Mouse (Mus musculus) lung, embryonic 16.5 days (tissue): Measurements from ENCODE around the gene Cstf3. TPM values are rescaled to one million over a fixed set of nuclear protein-coding genes. Genes with fewer than 3 reads are reported as not detected.

Experiments
- ATAC-seq: fragments of 200-750 bp; cut with Nextera tagmentation; 2 replicates; pipeline ENCODE4 v1.8.0; 2017; ENCODE audit warnings: low read depth, mild to moderate bottlenecking, moderate library complexity
- H3K27ac ChIP-seq: fragments of 300-500 bp; sonication (generic); 2 replicates; pipeline ENCODE4 v1.5.1; 2014; ENCODE audit warnings: mild to moderate bottlenecking, control low read depth, low read length
- H3K27me3 ChIP-seq: fragments of 300-500 bp; sonication (generic); 2 replicates; pipeline ENCODE4 v1.6.1; 2014; ENCODE audit warnings: low read depth, low read length, mixed read lengths; ENCODE audit not compliant: control insufficient read depth, insufficient read depth
- H3K36me3 ChIP-seq: fragments of 300-500 bp; sonication (generic); 2 replicates; pipeline ENCODE4 v1.6.1; 2014; ENCODE audit warnings: low read length; ENCODE audit not compliant: control insufficient read depth, insufficient read depth
- H3K4me1 ChIP-seq: fragments of 300-500 bp; sonication (generic); replicated peaks from 2 replicates; pipeline ENCODE4 v1.6.1; 2014; ENCODE audit warnings: low read length, mixed read lengths; ENCODE audit not compliant: control insufficient read depth, insufficient read depth
- H3K4me2 ChIP-seq: fragments of 300-500 bp; sonication (generic); 2 replicates; pipeline ENCODE4 v1.6.1; 2014; ENCODE audit warnings: low read depth, low read length, control low read depth
- H3K4me3 ChIP-seq: fragments of 300-500 bp; sonication (generic); 2 replicates; pipeline ENCODE4 v1.5.1; 2014; ENCODE audit warnings: mild to moderate bottlenecking, low read length, control low read depth
- H3K9ac ChIP-seq: fragments of 300-500 bp; sonication (generic); 2 replicates; pipeline ENCODE4 v1.6.1; 2014; ENCODE audit warnings: low read length, control low read depth
- H3K9me3 ChIP-seq: fragments of 300-500 bp; sonication (generic); 2 replicates; pipeline ENCODE4 v1.6.1; 2016; ENCODE audit warnings: low read length; ENCODE audit not compliant: control insufficient read depth
- WGBS: fragments of 180-500 bp; shearing (Covaris S2); extraction: QIAGEN DNeasy Blood & Tissue Kit; methylation state at CpG from one replicate; pipeline ENCODE4 v1.1.7; 2014; 5-methylcytosine and 5-hydroxymethylcytosine counted together
- polyA plus RNA-seq: library from polyadenylated mRNA; unstranded; fragments of >200 nt; fragmentation: Nextera tagmentation; extraction: Ambion mirVana; gene quantifications from 2 replicates; pipeline ENCODE4 v1.2.1, GENCODE M21; 2015

Cstf3 gene
- polyA plus RNA-seq, 1 experiment from 2014 or later: 60.5 TPM

DNA sequence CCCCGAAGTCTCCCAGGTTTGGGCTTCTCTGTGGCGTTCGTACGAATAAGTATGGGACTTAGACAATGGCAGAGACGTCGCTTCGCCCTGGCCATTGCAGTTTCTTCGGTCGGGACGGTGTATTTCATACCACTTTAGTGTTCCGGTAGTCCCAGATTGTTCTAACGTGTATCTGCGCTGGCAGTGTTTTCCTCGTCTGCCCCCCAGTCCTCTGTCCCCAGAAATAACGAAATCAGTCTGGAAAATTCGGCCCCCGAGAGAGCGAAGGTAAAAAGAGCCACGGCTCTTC lies 450 bp downstream of the Cstf3 start:
- Histone ChIP-seq H3K4me1 (peaks cover 12% of the 10 kb centered on the region), H3K36me3 (no peaks in the 10 kb centered on the region), H3K27me3 (no peaks in the 10 kb centered on the region), H3K4me3 (peak overlapping the region; percentile 96), H3K4me2 (peak overlapping the region; percentile 63), H3K9me3 (no peaks in the 10 kb centered on the region), H3K27ac (peak overlapping the region; percentile 83), H3K9ac (peak overlapping the region; percentile 94)
- ATAC-seq: no peak
- WGBS: 0% methylated on average over 19 of the region's 19 CpGs

DNA sequence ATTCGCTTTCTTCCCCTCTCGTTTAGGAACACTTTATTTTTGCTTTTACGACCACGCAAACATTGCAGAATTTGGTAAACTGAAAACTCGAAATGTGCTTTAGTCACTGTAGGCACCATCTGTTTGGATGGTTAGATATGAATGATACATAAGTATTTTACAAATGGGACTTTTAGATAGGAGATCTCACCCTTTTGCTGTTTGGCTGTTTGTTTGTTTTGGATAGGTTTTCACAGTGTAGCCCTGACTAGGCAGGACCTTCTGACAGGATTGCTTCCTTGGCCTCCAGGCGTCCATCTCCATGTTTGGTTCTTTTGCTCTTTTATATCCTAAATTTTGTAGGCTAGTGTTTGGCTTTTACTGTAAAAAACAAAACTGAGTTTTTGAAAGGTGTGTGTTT lies 818 bp downstream of the Cstf3 start:
- Histone ChIP-seq H3K27ac (peak overlapping the region; percentile 83), H3K36me3 (no peaks in the 10 kb centered on the region), H3K9me3 (no peaks in the 10 kb centered on the region), H3K9ac (peak overlapping the region; percentile 94), H3K4me1 (peaks cover 12% of the 10 kb centered on the region), H3K4me3 (peak overlapping the region; percentile 96), H3K27me3 (no peaks in the 10 kb centered on the region), H3K4me2 (peak overlapping the region; percentile 63)
- 0% methylated on average over 6 of the region's 6 CpGs for WGBS
- no peak for ATAC-seq

DNA sequence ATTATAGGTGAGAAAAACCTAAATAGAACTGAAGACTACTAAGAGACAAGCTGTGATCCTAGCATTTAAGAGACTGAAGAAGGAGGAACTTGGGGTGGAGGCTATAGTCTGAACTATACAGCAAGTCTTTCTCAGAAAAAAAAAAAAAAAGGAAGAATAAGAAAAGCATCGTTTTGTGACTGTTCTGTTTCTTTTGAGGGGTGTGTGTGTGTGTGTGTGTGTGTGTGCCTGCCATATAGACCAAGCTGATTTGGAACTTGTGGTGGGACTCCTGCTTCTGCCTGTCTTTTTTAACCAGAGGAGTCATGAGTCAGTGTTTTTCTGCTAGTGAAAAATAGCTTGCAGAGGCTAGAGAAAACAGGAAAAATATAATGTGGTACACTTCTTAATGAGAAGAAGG lies 4.7 kb downstream of the Cstf3 start:
- WGBS: 63% methylated on average over 1 of the region's 1 CpGs
- Histone ChIP-seq H3K4me2 (no peak overlapping the region), H3K27me3 (no peaks in the 10 kb centered on the region), H3K27ac (no peak overlapping the region), H3K36me3 (no peaks in the 10 kb centered on the region), H3K9me3 (no peaks in the 10 kb centered on the region), H3K9ac (no peak overlapping the region), H3K4me3 (no peak overlapping the region), H3K4me1 (peaks cover 8% of the 10 kb centered on the region)
- no peak for ATAC-seq

DNA sequence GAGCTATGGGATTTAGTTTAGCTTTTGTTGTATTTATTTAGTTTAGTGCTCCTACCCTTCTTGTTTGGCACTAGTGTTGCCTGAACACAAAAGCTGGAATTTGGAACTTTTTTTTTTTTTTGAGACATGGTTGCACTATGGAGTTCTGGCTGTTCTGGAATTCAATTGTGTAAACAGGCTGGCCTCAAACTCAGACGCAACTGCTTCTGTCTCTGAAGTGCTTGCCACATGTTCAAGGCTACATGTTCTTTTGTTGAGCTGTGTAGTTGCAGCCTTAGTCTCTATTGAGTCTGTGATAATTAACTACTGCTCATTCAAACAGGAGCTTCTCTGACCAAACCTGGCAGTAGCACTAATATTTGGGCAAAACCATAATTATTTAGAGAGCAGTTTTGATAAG lies 13.1 kb downstream of the Cstf3 start:
- Histone ChIP-seq H3K4me3 (no peak overlapping the region), H3K27ac (no peak overlapping the region), H3K9ac (no peak overlapping the region), H3K4me1 (no peaks in the 10 kb centered on the region), H3K27me3 (no peaks in the 10 kb centered on the region), H3K36me3 (peaks cover 3% of the 10 kb centered on the region; the same call in 1 of the 2 replicates), H3K4me2 (no peak overlapping the region), H3K9me3 (no peaks in the 10 kb centered on the region)
- ATAC-seq: no peak
- 21% methylated on average over 1 of the region's 1 CpGs for WGBS

DNA sequence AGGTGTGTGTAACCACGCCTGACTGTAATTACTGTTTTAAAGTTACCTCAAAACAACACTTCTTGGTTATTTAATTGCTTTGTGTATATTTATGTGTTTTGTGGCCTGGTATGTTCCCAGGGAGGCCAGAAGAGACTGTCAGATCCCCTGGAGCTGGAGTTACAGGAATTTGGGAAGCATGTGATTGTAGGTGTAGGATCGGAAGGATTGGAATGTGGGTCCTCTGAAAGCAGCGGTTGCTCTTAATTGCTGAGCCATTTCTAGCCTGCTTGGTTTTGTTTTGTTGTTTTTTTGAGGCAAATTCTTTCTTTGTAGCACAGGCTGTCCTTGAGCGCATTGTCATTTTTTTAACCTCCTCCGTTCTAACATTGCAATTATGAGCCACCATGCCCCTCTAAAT lies 14.4 kb downstream of the Cstf3 start:
- no peak overlapping the region for H3K4me3 ChIP-seq
- H3K9me3 ChIP-seq: no peaks in the 10 kb centered on the region
- no peak for ATAC-seq
- peaks cover 6% of the 10 kb centered on the region; the same call in 1 of the 2 replicates for H3K36me3 ChIP-seq
- H3K27me3 ChIP-seq: no peaks in the 10 kb centered on the region
- H3K9ac ChIP-seq: no peak overlapping the region
- 74% methylated on average over 5 of the region's 5 CpGs for WGBS
- H3K27ac ChIP-seq: no peak overlapping the region
- H3K4me1 ChIP-seq: no peaks in the 10 kb centered on the region
- no peak overlapping the region for H3K4me2 ChIP-seq

DNA sequence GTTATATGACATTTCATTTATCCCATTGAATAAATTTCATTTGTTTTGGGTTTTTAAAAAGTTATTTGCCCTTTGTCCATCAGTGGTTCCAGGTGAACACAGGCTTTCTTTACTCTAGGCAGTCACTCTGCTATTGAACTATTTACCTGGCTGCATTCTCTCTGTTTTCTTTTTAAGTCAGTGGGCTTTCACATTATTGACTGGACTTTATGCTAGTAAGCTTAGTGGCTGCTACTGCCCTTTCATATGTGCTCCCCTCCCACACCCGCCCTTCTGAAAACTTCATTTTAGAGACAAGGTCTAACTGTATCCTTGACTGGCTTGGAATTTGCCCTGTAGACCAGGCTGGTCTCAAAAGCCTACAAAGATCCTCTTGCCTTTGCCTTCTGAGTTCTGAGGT lies 15.2 kb downstream of the Cstf3 start:
- no peaks in the 10 kb centered on the region for H3K4me1 ChIP-seq
- H3K9ac ChIP-seq: no peak overlapping the region
- no peak overlapping the region for H3K4me3 ChIP-seq
- H3K27me3 ChIP-seq: no peaks in the 10 kb centered on the region
- WGBS: 83% methylated on average over 1 of the region's 1 CpGs
- H3K36me3 ChIP-seq: peaks cover 3% of the 10 kb centered on the region; the same call in 1 of the 2 replicates
- H3K4me2 ChIP-seq: no peak overlapping the region
- ATAC-seq: no peak
- no peak overlapping the region for H3K27ac ChIP-seq
- H3K9me3 ChIP-seq: no peaks in the 10 kb centered on the region

DNA sequence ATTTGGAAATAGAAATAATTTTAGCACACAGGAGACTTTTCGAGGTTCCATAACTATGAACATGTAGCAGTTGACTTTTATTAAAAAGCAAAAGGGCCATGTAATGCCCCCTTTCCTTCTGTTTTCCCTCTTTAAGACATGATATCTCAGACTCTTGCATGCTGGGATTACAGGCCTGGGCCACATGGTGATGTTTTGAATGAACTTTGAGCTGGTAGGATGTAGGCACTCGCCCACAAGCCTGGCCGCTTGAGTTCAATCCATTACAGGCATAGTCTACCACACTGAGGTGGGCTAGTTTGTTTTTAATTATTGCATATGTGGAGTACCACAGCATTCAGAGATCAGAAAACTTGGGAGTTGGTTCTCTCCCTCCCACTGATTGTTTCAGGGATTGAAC lies 24.5 kb downstream of the Cstf3 start:
- WGBS: 89% methylated on average over 3 of the region's 3 CpGs
- Histone ChIP-seq H3K4me3 (no peak overlapping the region), H3K9ac (no peak overlapping the region), H3K27ac (no peak overlapping the region), H3K27me3 (no peaks in the 10 kb centered on the region), H3K4me1 (no peaks in the 10 kb centered on the region), H3K4me2 (no peak overlapping the region), H3K9me3 (no peaks in the 10 kb centered on the region), H3K36me3 (peaks cover 2% of the 10 kb centered on the region; the same call in 1 of the 2 replicates)
- no peak for ATAC-seq

DNA sequence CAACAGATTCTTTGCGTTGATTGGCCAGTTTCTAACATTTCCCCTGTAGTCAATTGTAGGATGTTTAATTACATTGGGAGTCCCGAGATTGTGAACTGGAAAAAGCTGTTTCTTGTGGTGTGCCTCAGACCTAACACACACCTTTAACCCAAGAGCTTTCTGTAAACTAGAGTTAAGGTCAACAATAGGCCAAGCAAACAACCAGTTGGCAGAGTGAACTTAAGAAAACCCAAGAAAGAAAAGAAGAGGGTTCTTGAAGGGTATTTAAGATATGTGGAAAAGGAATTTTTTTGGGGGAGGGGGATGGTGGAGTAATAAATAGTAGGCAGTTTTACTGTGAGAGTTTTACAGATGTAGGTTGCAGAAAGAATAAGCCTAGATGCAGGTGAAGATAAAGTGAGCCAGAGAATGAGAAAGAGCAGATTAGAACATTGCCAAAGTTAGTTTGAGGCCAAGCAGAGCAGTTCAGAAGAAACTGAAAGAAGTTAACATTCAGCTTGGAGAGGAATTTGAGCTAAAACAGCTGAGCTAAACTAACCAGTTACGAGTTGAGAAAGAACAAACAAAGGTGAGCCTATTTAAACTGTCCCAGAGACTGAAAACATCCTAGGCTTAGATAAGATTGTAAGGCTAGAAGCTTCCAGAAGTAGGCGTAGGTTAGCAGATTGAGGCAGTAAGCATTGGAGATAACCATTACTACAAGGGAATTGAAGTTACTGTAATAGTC lies 25.8 kb downstream of the Cstf3 start:
- H3K27me3 ChIP-seq: no peaks in the 10 kb centered on the region
- no peak overlapping the region for H3K9ac ChIP-seq
- H3K4me3 ChIP-seq: no peak overlapping the region
- H3K4me2 ChIP-seq: no peak overlapping the region
- H3K27ac ChIP-seq: peak overlapping the region; percentile 48; the same call in 1 of the 2 replicates
- H3K4me1 ChIP-seq: no peaks in the 10 kb centered on the region
- ATAC-seq: peak; percentile 52; the same call in 1 of the 2 replicates
- WGBS: 62% methylated on average over 4 of the region's 4 CpGs
- H3K36me3 ChIP-seq: peaks cover 2% of the 10 kb centered on the region; the same call in 1 of the 2 replicates
- no peaks in the 10 kb centered on the region for H3K9me3 ChIP-seq

DNA sequence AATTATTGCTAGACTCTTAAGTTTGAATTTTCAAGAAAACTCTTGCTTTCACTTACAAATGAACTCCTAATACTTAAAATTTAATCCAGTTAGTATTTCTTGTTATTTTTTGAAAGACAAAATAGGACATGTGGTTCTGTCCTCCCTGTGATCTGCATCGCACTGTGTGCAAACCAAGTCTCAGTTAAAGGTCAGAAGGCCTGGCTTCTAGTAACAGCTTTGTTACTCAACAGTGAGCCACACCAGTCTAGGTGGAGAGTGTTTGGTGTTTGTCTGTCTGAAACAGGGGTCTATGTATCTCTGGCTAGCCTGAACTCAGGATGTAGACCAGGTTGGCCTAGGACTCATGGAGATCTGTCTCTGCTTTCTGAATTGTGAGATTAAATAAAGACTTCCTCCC lies 68.3 kb downstream of the Cstf3 start:
- 73% methylated on average over 1 of the region's 1 CpGs for WGBS

More for the DNA sequence above, 68.3 kb downstream of the Cstf3 start:
- H3K4me3 ChIP-seq: no peak overlapping the region
- no peaks in the 10 kb centered on the region for H3K4me1 ChIP-seq
- no peak overlapping the region for H3K9ac ChIP-seq
- ATAC-seq: no peak
- H3K9me3 ChIP-seq: no peaks in the 10 kb centered on the region
- H3K4me2 ChIP-seq: no peak overlapping the region
- no peaks in the 10 kb centered on the region for H3K27me3 ChIP-seq
- H3K36me3 ChIP-seq: peaks cover 27% of the 10 kb centered on the region
- no peak overlapping the region for H3K27ac ChIP-seq
